11 mouse cellular contexts compared by ENCODE assay signal in genomic region chr3:69020285-69020684, GRCm38 (mm10). TPM values are rescaled to one million over a fixed set of nuclear protein-coding genes. Genes with fewer than 3 reads are reported as not detected.
DNase-seq lines count a peak whose midpoint lies in the region; ATAC-seq and TF ChIP-seq lines count a peak whose summit lies in the region.
"Had no signal": no experiment of that assay in that cellular context is flagged by ENCODE, and none has a peak within 500 bp of the region (broad histone marks: within the 10 kb centered on the region; RNA-seq: fewer than 3 reads in every experiment).

No protein-coding gene starts in this region.

- H3K4me3 ChIP-seq in heart, adult 2 months = no peak overlapping the region
- H3K4me3 ChIP-seq in G1E (ENCODE audit: low read depth, low read length) = no peak overlapping the region
- no peak overlapping the region for H3K4me3 ChIP-seq in liver, embryonic 13.5 days (replicated peaks)
- H3K4me3 ChIP-seq: forebrain, embryonic 15.5 days; limb, embryonic 15.5 days had no signal

- intact Hi-C loops in heart, adult 2 months (cut with DNase I) = no loop called here
- intact Hi-C loops in heart, postnatal 36 days (cut with DNase I) = no loop called here

- ATAC-seq in G1E (ENCODE audit: extremely low read depth, insufficient number of reproducible peaks, low FRiP score, poor library complexity, severe bottlenecking) = 0 out of 2 replicates have a peak, but pooled peaks have one; percentile 8
- 0 out of 2 replicates have a peak, but pooled peaks have one; percentile 56 for ATAC-seq in liver, embryonic 13.5 days (ENCODE audit: low read depth)
- ATAC-seq: forebrain, embryonic 15.5 days had no signal

- peak; percentile 53 for TF ChIP-seq CTCF in heart, adult 2 months (IDR thresholded peaks at IDR 0.05)
- TF ChIP-seq CTCF in G1E (IDR thresholded peaks at IDR 0.05; ENCODE audit: low read depth, low read length) = 0 out of 2 replicates have a peak, but pooled peaks have one; percentile 3

- 91% methylated on average over 2 of the region's 2 CpGs for WGBS in heart, adult 2 months
- WGBS in liver, embryonic 13.5 days (ENCODE audit: insufficient replicate concordance) = 91% methylated on average over 2 of the region's 2 CpGs

- H3K36me3 ChIP-seq in heart, adult 2 months (ENCODE audit: control insufficient read depth, insufficient read depth, low read length) = no peaks in the 10 kb centered on the region
- H3K36me3 ChIP-seq in G1E (replicated peaks) = peaks cover 85% of the 10 kb centered on the region
- H3K36me3 ChIP-seq in liver, embryonic 13.5 days = peaks cover 87% of the 10 kb centered on the region

- TF ChIP-seq POLR2A in heart, adult 2 months (IDR thresholded peaks at IDR 0.05; ENCODE audit: insufficient read depth, low read depth, low read length) = no peak

- no peaks in the 10 kb centered on the region for H3K9me3 ChIP-seq in G1E (replicated peaks)
- no peaks in the 10 kb centered on the region for H3K9me3 ChIP-seq in liver, embryonic 13.5 days (replicated peaks)
- H3K9me3 ChIP-seq: forebrain, embryonic 15.5 days; limb, embryonic 15.5 days had no signal

- H3K79me2 ChIP-seq in heart, adult 2 months (replicated peaks; ENCODE audit: control insufficient read depth, insufficient read depth, low read length) = no peaks in the 10 kb centered on the region

- no peak for DNase-seq in heart, adult 2 months
- no peak for DNase-seq in heart, postnatal 36 days
- DNase-seq in 3134 (ENCODE audit: extremely low read depth, insufficient read length, low spot score) (peak; percentile 28), G1E (ENCODE audit: low spot score) (no peak)
- peak; percentile 31 for DNase-seq in liver, embryonic 13.5 days
- DNase-seq in urinary bladder, postnatal 14 days (ENCODE audit: low spot score) = no peak
- no peak for DNase-seq in layer of hippocampus, postnatal 25 days (ENCODE audit: extremely low spot score in 1 of 2, low spot score in 1 of 2)
- no peak for DNase-seq in ovary, postnatal 14 days (ENCODE audit: low spot score)
- DNase-seq: cerebellum, adult 8-10 months had no signal

- H3K9ac ChIP-seq in heart, adult 2 months (ENCODE audit: low read depth, low read length) = no peak overlapping the region
- H3K9ac ChIP-seq in liver, embryonic 13.5 days = no peak overlapping the region
- H3K9ac ChIP-seq: forebrain, embryonic 15.5 days; limb, embryonic 15.5 days had no signal

- no peaks in the 10 kb centered on the region for H3K27me3 ChIP-seq in heart, adult 2 months (ENCODE audit: control insufficient read depth, insufficient read depth, low read length)
- H3K27me3 ChIP-seq in G1E (ENCODE audit: insufficient read depth, low read length) = no peaks in the 10 kb centered on the region
- H3K27me3 ChIP-seq in liver, embryonic 13.5 days = no peaks in the 10 kb centered on the region
- H3K27me3 ChIP-seq: forebrain, embryonic 15.5 days; limb, embryonic 15.5 days had no signal

- no peak overlapping the region for H3K4me2 ChIP-seq in liver, embryonic 13.5 days
- H3K4me2 ChIP-seq: forebrain, embryonic 15.5 days; limb, embryonic 15.5 days had no signal

- no peak overlapping the region for H3K27ac ChIP-seq in heart, adult 2 months
- H3K27ac ChIP-seq in liver, embryonic 13.5 days = no peak overlapping the region
- H3K27ac ChIP-seq: forebrain, embryonic 15.5 days; limb, embryonic 15.5 days had no signal

- TF ChIP-seq EP300 in heart, adult 2 months (IDR thresholded peaks at IDR 0.05; ENCODE audit: insufficient read depth, low read depth, low read length) = no peak

- H3K4me1 ChIP-seq in heart, adult 2 months (ENCODE audit: control insufficient read depth, insufficient read depth, low read length) = no peaks in the 10 kb centered on the region
- peaks cover 4% of the 10 kb centered on the region; the same call in 1 of the 2 replicates for H3K4me1 ChIP-seq in G1E (ENCODE audit: insufficient read depth, low read depth, low read length)
- H3K4me1 ChIP-seq in liver, embryonic 13.5 days (replicated peaks) = no peaks in the 10 kb centered on the region
- H3K4me1 ChIP-seq: forebrain, embryonic 15.5 days; limb, embryonic 15.5 days had no signal

RNA-seq across cellular contexts. Expression of gene Smc4, which starts 15.7 kb away (rescaled TPM):
- total RNA-seq in heart, adult 2 months (2021) = 10 to 100 TPM; 11.1 to 12.0 TPM
- 1.5 and 3.3 TPM in 2 replicates for polyA plus RNA-seq in heart, adult 2 months (2012; rRNA removed)
- total RNA-seq in heart, postnatal 36 days (2021) = 10 to 100 TPM; 14.4 to 18.8 TPM
- 591 and 614 TPM in 2 replicates for total RNA-seq in G1E (2014; fragmentation: Nextera tagmentation)
- total RNA-seq in G1E (2017) = 364 and 430 TPM in 2 replicates
- polyA plus RNA-seq in G1E (2012) = 98.6 and 99.9 TPM in 2 replicates
- polyA plus RNA-seq in liver, embryonic 13.5 days (2015; fragmentation: Nextera tagmentation; extraction: Ambion mirVana) = 166 and 219 TPM in 2 replicates
- 1 to 10 TPM; 6.8 to 7.0 TPM for total RNA-seq in layer of hippocampus, postnatal 25 days (2021)

RNA-seq across cellular contexts. Expression of gene Ift80, which starts 15.9 kb away (rescaled TPM):
- total RNA-seq in heart, adult 2 months (2021) = 1 to 10 TPM; 4.8 to 5.1 TPM
- 1.3 and 3.5 TPM in 2 replicates for polyA plus RNA-seq in heart, adult 2 months (2012; rRNA removed)
- total RNA-seq in heart, postnatal 36 days (2021) = 1 to 10 TPM; 4.8 to 6.0 TPM
- 21.7 and 66.1 TPM in 2 replicates for total RNA-seq in G1E (2014; fragmentation: Nextera tagmentation)
- total RNA-seq in G1E (2017) = 14.8 and 17.6 TPM in 2 replicates
- 0.32 and 0.56 TPM in 2 replicates for polyA plus RNA-seq in G1E (2012)
- 5.9 and 7.1 TPM in 2 replicates for polyA plus RNA-seq in liver, embryonic 13.5 days (2015; fragmentation: Nextera tagmentation; extraction: Ambion mirVana)
- total RNA-seq in layer of hippocampus, postnatal 25 days (2021) = 10 to 100 TPM; 23.5 to 23.9 TPM

RNA-seq across cellular contexts. Expression of gene Trim59, which starts 24.3 kb away (rescaled TPM):
- total RNA-seq in heart, adult 2 months (2021) = 1 to 10 TPM; 2.1 to 2.2 TPM
- 0.20 TPM in 2 replicates for polyA plus RNA-seq in heart, adult 2 months (2012; rRNA removed)
- total RNA-seq in heart, postnatal 36 days (2021) = 1 to 10 TPM; 2.4 to 2.7 TPM
- total RNA-seq in G1E (2014; fragmentation: Nextera tagmentation) = 126 and 158 TPM in 2 replicates
- total RNA-seq in G1E (2017) = 32.8 and 35.7 TPM in 2 replicates
- polyA plus RNA-seq in G1E (2012) = 9.6 and 11.1 TPM in 2 replicates
- polyA plus RNA-seq in liver, embryonic 13.5 days (2015; fragmentation: Nextera tagmentation; extraction: Ambion mirVana) = 135 and 164 TPM in 2 replicates
- 10 to 100 TPM; 13.0 to 14.6 TPM for total RNA-seq in layer of hippocampus, postnatal 25 days (2021)

Comparison
In these comparisons a context has a peak if more than half of its experiments do, and no peak if none do; other contexts are left out.
1. DNase-seq: peak in 3134 (single experiment) and liver, embryonic 13.5 days (single experiment); none in heart, adult 2 months (0 of 2), heart, postnatal 36 days (0 of 2), G1E (single experiment), urinary bladder, postnatal 14 days (single experiment), layer of hippocampus, postnatal 25 days (0 of 2) and ovary, postnatal 14 days (single experiment).
2. RNA of gene Smc4, which starts 15.7 kb away (total RNA-seq): 364 to 614 TPM in G1E; 14.4 to 18.8 TPM in heart, postnatal 36 days, 11.1 to 12.0 TPM in heart, adult 2 months and 6.8 to 7.0 TPM in layer of hippocampus, postnatal 25 days; every median in the first group is over 10 times any median in the second.